Mouse (Mus musculus): ENCODE data around the gene Wfdc5. TPM values are rescaled to one million over a fixed set of nuclear protein-coding genes. Genes with fewer than 3 reads are reported as not detected.

Gene Wfdc5
- total RNA-seq, 2 experiments from 2014 or later: not detected

GRCm38 (mm10) chr2:164134563-164134962, 48.0 kb downstream of the Wfdc5 start:
- no peak for ATAC-seq (ENCODE audit: poor library complexity, severe bottlenecking)

- no peak for ATAC-seq (ENCODE audit: poor library complexity, severe bottlenecking)
Measured at GRCm38 (mm10) chr2:164131586-164131985, 51.0 kb downstream of the Wfdc5 start.

GRCm38 (mm10) chr2:164128576-164129411, 53.7 kb downstream of the Wfdc5 start:
- no peak for ATAC-seq (ENCODE audit: poor library complexity, severe bottlenecking)

- ATAC-seq (ENCODE audit: poor library complexity, severe bottlenecking): peak; percentile 38; the same call in 1 of the 2 replicates
Measured at GRCm38 (mm10) chr2:164127297-164127696, 55.2 kb downstream of the Wfdc5 start.

- no peak for ATAC-seq (ENCODE audit: poor library complexity, severe bottlenecking)
Measured at GRCm38 (mm10) chr2:164126533-164126955, 56.0 kb downstream of the Wfdc5 start.

Other genes starting within 250 kb of the Wfdc5 start
- gene Ywhab, start 187.8 kb downstream of the Wfdc5 start, total RNA-seq (2015): 176 and 197 TPM in 2 replicates
- 73.5 and 93.5 TPM in 2 replicates for gene Ywhab, start 187.8 kb downstream of the Wfdc5 start, total RNA-seq (2017)
- 12.9 and 19.1 TPM in 2 replicates for gene Pabpc1l, start 157.3 kb downstream of the Wfdc5 start, total RNA-seq (2015)
- gene Pabpc1l, start 157.3 kb downstream of the Wfdc5 start, total RNA-seq (2017): 2.5 and 4.8 TPM in 2 replicates
- 227 and 248 TPM in 2 replicates for gene Stk4, start 112.4 kb downstream of the Wfdc5 start, total RNA-seq (2015)
- gene Stk4, start 112.4 kb downstream of the Wfdc5 start, total RNA-seq (2017): 185 and 193 TPM in 2 replicates
- 45.3 and 49.1 TPM in 2 replicates for gene Tomm34, start 111.6 kb downstream of the Wfdc5 start, total RNA-seq (2015)
- 48.3 and 49.8 TPM in 2 replicates for gene Tomm34, start 111.6 kb downstream of the Wfdc5 start, total RNA-seq (2017)
- gene Kcns1, start 11.6 kb downstream of the Wfdc5 start, total RNA-seq (2015): not detected in 2 replicates
- not detected in 2 replicates for gene Kcns1, start 11.6 kb downstream of the Wfdc5 start, total RNA-seq (2017)
- gene Wfdc12, start 7.9 kb upstream of the Wfdc5 start, total RNA-seq (2015): not detected in 2 replicates
- not detected in 2 replicates for gene Wfdc12, start 7.9 kb upstream of the Wfdc5 start, total RNA-seq (2017)
- not detected in 2 replicates for gene Wfdc15a, start 17.4 kb upstream of the Wfdc5 start, total RNA-seq (2015)
- not detected in 2 replicates for gene Wfdc15a, start 17.4 kb upstream of the Wfdc5 start, total RNA-seq (2017)
- gene Wfdc15b, start 38.9 kb upstream of the Wfdc5 start, total RNA-seq (2015): not detected in 2 replicates
- gene Wfdc15b, start 38.9 kb upstream of the Wfdc5 start, total RNA-seq (2017): not detected in 2 replicates
- not detected in 2 replicates for gene Svs2, start 55.7 kb upstream of the Wfdc5 start, total RNA-seq (2015)
- not detected in 2 replicates for gene Svs2, start 55.7 kb upstream of the Wfdc5 start, total RNA-seq (2017)
- not detected in 2 replicates for gene Svs3b, start 73.9 kb upstream of the Wfdc5 start, total RNA-seq (2015)
- gene Svs3b, start 73.9 kb upstream of the Wfdc5 start, total RNA-seq (2017): not detected in 2 replicates
- not detected in 2 replicates for gene Svs4, start 95.7 kb upstream of the Wfdc5 start, total RNA-seq (2015)
- gene Svs4, start 95.7 kb upstream of the Wfdc5 start, total RNA-seq (2017): not detected in 2 replicates
- gene Svs3a, start 106.5 kb upstream of the Wfdc5 start, total RNA-seq (2015): not detected in 2 replicates
- not detected in 2 replicates for gene Svs3a, start 106.5 kb upstream of the Wfdc5 start, total RNA-seq (2017)
- gene Svs6, start 134.0 kb upstream of the Wfdc5 start, total RNA-seq (2015): not detected in 2 replicates
- gene Svs6, start 134.0 kb upstream of the Wfdc5 start, total RNA-seq (2017): not detected in 2 replicates
- not detected in 2 replicates for gene Svs5, start 150.0 kb upstream of the Wfdc5 start, total RNA-seq (2015)
- gene Svs5, start 150.0 kb upstream of the Wfdc5 start, total RNA-seq (2017): not detected in 2 replicates
- 454 and 463 TPM in 2 replicates for gene Slpi, start 206.4 kb upstream of the Wfdc5 start, total RNA-seq (2015)
- gene Slpi, start 206.4 kb upstream of the Wfdc5 start, total RNA-seq (2017): 81.4 and 109 TPM in 2 replicates
- not detected in 2 replicates for gene Rbpjl, start 220.4 kb upstream of the Wfdc5 start, total RNA-seq (2015)
- not detected in 2 replicates for gene Rbpjl, start 220.4 kb upstream of the Wfdc5 start, total RNA-seq (2017)
- gene Matn4, start 222.4 kb upstream of the Wfdc5 start, total RNA-seq (2015): not detected in 2 replicates
- gene Matn4, start 222.4 kb upstream of the Wfdc5 start, total RNA-seq (2017): not detected in 2 replicates